Mouse (Mus musculus) spleen, postnatal 10 days (tissue): ENCODE data around the gene Myh6.
"Not testable (repeated sequence)": the region's sequence is repeated elsewhere in the genome, so short reads cannot be mapped to it uniquely, and the experiment has no call there.

Source experiments
- DNase-seq, 2 experiments: peaks; one replicate each; pipeline ENCODE4 v3.0.0; 2021 to 2022; ENCODE audit warnings: low spot score in 2 of 2

The Myh6 gene

GRCm38 (mm10) chr14:54958503-54958902 lies 8.2 kb downstream of the Myh6 start:
- DNase-seq = no peak

DNA sequence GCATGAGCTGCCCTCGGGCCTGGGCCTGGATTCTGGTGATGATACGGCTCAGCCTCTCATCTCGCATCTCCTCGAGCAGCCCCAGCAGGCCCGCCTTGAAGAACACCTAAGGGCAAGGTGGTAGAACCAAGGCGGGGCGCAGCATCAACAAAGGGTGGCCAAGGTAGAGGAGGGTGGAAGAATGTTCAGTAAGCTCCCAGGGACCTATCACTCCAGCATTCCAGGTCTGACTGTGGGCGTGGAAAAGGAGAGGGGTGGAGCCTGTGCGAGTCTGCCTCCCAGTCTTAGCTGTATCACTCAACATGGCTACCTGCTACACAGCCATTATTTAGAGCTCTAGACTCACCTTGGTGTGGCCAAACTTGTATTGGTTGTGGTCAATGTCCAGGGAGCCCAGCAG lies 10.2 kb downstream of the Myh6 start:
- no peak for DNase-seq

DNA sequence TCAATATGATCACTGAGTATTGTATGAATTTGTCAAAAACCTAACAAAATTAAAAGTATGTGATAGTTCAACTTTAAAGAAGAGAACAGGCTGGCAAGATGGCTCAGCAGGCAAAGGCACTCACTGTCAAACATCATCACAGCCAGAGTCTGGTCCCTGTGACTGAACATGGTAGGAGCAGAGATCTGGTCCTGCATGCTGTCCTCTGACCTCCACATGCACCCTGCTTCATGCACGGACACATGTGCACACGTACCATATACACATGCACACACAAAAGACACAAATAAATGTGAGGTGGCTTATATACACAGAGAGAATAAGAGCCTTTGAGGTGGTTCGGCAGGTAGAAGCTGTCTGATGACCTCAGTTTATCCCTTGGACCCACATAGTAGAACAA lies 11.2 kb downstream of the Myh6 start:
- DNase-seq = no peak

- no peak for DNase-seq
Measured at GRCm38 (mm10) chr14:54954474-54954873, 12.3 kb downstream of the Myh6 start.

GRCm38 (mm10) chr14:54953664-54954206 lies 13.0 kb downstream of the Myh6 start:
- DNase-seq = no peak

DNA sequence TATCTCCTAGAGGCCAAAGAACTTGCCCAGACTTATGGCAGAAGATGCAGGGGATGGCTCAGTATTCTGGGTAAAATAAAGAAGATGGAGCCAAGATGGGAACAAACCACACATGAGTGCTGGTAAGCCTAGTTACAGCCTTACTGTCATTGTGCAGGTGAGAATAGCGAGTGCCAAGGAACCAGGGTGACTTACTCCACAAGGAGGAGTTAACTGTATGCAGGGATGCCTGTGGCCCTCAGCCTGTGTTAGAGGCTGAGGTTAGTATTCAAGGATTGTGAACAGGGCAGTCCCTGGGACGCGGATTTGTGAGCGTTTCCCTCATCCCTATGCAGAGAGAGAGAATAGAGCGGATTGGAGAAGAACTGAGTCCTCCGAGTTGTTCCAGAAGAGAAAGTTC lies 15.1 kb downstream of the Myh6 start:
- DNase-seq = no peak

DNA sequence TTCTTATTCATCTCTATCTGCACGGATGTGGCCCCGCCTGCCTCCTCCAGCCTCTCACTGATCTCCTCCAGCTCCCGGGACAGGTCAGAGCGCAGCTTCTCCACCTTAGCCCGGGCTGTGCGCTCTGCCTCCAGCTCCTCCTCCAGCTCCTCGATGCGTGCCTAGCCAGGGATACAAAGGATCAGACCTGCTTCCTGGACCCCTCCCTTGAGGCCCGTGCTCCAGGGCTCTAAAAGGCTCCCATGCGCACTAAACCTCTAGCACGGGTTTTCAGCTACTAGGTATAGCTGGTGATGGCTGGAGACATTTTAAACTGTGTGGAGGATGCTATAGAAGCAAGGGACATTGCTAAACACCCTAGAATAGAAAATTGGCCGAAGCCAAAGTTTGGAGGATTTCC lies 16.2 kb downstream of the Myh6 start:
- DNase-seq = no peak

DNA sequence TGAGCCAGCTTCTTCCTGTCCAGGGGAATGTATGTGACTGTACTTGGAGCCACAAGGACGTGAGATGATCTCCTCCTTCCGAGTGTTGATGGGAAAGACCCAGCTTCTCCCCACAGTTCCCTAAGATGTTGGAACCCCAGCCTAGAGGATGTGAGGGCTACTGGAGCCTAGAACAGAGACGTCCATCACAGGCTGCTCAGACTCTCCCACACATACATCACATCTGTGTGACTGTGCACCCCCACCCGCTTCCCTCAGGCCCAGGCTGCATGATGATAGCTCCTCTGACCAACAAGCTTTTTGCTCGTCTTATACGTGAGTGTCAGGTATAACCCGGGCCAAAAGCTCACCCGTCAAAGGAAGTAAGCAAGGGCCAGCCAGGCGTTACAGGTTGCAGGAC lies 17.9 kb downstream of the Myh6 start:
- DNase-seq = no peak

- not testable (repeated sequence) for DNase-seq
Measured at GRCm38 (mm10) chr14:54947008-54947407, 19.7 kb downstream of the Myh6 start.

- no peak for DNase-seq
Measured at GRCm38 (mm10) chr14:54945975-54946704, 20.6 kb downstream of the Myh6 start.

GRCm38 (mm10) chr14:54944939-54945338 lies 21.8 kb downstream of the Myh6 start:
- DNase-seq = no peak

DNA sequence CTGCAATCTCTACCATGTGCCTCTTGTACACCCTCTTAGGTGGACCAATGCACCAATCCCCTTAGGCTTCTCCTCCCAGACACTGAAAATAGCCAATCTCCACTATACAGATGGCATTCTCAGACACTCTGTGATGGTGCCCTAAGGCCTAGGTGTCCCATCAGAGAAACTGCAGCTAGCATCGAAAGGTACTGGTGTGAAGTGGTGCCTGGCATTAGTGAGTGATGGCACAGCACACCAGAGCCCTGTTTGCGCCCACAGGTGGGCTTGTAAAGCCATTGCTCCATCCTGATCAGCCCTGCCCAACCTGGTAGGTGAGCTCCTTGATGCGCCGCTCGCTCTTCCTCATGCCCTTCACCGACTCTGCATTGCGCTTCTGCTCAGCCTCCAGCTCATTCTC lies 22.8 kb downstream of the Myh6 start:
- DNase-seq = no peak

DNA sequence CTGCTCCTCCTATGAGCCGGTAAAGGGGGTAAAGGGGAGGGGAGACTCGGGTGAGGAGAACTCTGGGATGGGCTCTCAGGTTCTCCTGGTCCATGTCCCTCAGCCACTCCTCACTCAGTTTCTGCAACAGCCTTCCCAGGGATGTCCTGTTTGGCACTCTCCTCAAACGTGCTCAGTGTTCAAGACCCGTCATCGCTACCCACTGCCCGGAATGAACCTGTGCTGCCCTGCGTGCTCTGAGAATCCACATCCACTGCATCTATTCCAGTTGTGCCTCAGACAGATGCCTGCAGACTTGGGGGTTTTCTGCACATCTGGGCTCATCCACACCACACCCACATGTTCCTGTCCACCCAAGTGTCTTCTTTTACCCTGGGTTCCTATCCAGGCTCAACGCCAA lies 24.2 kb downstream of the Myh6 start:
- DNase-seq = no peak

- DNase-seq = no peak
Measured at GRCm38 (mm10) chr14:54941024-54941978, 25.4 kb downstream of the Myh6 start.

GRCm38 (mm10) chr14:54940176-54940530 lies 26.6 kb downstream of the Myh6 start:
- no peak for DNase-seq

DNA sequence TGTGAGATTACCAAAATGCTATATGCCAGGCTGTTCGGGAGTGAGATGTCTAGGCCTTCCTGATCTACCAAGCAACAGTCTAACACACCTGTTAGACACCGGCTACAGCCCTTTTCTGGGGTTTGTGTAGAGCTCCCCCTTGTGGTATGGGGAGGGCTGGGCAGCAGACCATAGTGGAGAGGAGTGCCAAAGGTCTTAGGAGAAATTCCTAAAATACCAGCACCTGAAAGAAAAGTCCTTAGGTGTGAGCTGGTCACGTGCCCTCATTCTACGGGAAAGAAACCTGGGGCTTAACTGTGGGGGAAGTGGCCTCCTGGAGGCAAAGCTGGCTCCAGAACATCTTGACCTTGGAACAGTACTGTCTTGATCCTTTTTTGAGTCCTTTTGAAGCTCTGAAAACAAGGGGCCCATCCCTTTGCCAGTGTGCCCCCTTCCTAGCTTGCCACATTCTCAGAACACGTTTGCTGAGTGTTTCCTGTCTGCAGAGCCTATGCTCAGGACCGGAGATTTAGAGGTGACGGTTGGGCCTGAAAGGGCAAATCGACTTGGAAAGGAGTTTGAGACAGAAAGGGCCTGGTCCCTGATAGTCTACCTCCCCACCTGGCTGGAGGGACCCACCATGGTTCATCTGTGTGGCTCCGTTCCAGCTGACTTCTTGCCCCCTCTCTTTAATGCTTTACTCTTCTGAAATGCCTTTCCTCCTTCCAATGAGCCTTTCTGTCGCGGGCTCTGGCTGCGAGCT lies 27.1 kb downstream of the Myh6 start:
- peak; percentile 19 to 57 for DNase-seq

GRCm38 (mm10) chr14:54938431-54939219 lies 28.1 kb downstream of the Myh6 start:
- no peak for DNase-seq

DNA sequence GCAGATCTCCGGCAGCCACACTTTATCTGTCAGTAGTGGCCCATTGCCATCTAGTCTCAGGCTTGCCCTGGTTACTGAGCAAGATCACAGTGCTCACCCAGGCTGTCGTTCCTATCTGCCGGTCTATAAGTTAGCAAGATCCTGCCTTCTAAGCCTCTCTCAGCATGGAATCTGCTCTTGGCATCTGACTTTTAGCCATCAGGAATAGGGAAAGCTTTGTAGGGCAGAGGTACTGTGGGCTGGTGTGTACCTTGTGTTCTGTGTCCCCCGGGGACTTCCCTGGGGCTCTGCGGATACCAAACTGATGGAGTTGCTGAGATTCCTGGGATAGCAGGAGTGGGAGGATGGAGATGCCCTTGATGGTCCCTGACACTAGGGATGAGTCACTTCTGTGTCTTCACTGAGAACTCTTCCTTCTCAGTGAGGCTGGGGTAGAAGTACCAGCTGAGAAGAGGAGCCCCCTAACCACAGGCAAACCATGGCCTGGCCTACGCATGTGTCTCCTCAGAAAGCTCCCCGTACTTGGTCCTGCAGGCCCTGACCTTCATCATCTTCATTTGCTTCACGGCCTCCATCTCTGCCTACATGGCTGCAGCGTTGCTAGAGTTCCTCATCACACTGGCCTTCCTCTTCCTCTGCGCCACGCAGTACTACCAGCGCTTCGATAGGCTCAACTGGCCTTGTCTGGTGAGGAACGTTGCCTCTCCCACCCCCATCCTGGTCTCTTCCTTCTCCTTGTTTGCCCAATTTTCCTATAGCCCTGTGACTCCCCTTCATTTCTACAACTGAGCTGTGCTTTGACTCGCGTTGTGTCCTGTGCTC lies 29.2 kb downstream of the Myh6 start:
- DNase-seq = no peak

DNA sequence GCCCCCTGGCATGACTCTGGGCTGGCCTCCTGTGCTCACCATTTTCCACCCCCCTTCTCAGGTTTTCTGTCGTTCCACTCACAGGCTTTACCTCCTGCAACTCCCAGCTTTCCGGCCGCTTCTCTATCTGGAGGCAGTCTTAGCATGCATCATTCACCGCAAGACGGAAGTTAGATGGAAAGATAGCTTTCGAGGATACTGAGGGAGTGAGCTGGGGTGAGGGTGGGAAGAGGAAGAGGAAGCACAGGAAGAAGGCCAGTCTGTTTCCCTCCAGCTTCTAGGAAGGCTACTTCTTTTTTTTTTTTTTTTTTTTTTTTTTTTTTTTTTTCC lies 29.9 kb downstream of the Myh6 start:
- DNase-seq = no peak
